Mouse (Mus musculus) layer of hippocampus, adult 11-12 months (tissue): ENCODE measurements at regions not wholly inside any gene's neighbourhood (a gene's known extent, or its start where the extent isn't known, plus 50 kb on each side); places are given as distances from the start of the nearest gene placed in this dataset.
A peak's percentile ranks its signal among the peaks of the same experiment; 100 is the strongest.
"Not testable (repeated sequence)": the region's sequence is repeated elsewhere in the genome, so short reads cannot be mapped to it uniquely, and the experiment has no call there.

Experiments used
- DNase-seq: peaks from one replicate; pipeline ENCODE4 v3.0.0; 2022; ENCODE audit warnings: low spot score

- not testable (repeated sequence) for DNase-seq
Measured at GRCm38 (mm10) chr2:16811401-16812281, 455.5 kb downstream of the Plxdc2 start.

GRCm38 (mm10) chr2:16820442-16820841, 464.3 kb downstream of the Plxdc2 start:
- no peak for DNase-seq

DNA sequence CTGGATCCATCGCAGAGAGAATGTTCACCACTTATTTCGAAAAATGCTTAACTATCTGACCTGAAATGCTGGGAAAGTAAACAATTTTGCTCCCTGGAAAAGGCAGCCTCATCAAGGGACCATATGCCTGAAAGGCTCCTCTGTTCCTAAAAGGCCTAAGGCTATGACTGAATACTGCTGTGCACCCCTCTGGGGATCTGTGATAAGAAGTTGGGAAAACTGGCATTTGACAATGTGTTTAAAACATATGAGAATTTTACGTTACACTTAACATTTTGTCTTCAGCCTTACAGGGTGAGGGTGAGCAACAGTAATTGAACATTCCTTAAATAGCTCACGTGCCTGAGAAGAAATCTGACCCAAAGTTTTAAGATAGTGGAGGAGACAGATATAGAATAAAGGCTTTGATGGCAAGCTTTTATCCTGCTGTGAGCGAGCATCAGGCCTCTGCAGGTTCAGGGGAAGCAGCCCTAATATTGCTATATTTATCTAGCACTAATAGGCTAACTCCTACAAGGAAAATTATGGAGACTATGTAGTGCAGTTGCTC, 468.7 kb downstream of the Plxdc2 start:
- DNase-seq, result no peak

DNA sequence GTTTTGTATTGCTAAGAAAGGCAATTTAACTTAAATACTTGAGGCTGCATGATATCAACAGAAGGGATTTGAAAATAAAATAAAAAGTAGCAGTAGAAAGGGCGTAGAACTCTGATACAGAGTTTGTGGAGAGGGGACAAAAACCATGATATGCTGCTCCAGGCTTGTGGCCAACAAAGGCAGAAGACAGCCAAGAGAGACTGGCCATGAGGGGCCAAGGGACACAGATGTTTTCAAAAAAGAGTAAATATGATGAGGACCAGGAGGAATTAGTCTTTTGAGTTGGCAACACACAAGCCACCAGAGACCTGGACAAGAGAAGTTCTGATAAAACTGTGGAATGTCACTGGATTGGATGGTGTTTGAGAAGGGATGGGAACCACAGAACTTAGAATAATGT, 471.2 kb downstream of the Plxdc2 start:
- DNase-seq, result no peak

GRCm38 (mm10) chr2:16835960-16836359, 479.9 kb downstream of the Plxdc2 start:
- no peak for DNase-seq

GRCm38 (mm10) chr2:16838718-16839117, 482.6 kb downstream of the Plxdc2 start:
- DNase-seq, result no peak

DNA sequence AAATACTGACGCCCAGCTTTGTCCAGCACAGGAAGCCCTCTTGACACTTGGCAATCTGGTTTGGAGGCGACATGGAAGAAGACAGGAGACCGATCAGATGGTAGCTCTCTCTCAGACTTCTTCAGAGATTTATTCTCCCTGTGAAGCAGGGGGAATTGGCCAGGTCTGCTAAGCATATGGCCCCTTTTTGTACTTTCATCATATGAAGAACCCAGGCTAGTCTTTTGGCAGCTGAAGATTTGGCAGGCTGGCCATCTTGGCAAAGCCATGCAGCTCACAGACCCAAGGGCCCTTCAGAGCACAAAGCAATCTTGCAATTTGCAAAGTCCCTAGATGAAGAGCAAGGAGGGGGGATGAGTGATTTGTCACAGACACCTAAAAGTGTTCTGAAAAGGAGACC, 493.8 kb downstream of the Plxdc2 start:
- DNase-seq, result peak; percentile 3

GRCm38 (mm10) chr2:16860056-16860455, 504.0 kb downstream of the Plxdc2 start:
- no peak for DNase-seq

DNA sequence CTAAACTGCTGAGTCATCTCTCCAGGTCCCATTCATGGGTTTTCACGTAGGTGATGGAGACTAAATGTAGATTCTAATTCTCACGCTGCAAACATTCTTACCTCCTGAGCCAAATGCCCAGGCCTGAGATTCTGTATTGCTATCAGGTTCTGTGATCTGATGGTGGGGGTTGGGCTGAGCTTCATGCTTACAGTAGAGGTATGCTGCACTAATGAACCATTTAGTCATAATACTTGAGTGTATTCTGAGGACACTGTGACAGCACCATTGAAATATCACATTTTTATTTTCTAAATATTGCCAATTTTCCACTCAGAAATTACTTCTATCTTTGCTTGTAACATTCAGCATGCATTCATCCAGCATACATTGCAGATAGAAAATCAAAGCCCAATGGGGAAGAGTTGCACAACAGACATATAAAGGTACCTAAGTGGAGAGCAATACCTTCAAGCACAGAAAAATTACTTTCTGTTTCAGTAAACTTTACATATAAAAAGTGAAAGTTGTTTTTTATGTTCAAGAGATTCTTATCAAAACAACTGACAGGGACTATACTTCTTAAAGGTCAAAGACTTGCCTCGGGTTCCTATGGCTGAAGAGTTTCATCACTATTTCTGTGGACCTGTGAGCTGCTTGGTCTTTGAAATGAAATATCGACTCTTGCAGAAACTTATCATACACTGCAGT, 510.2 kb downstream of the Plxdc2 start:
- DNase-seq, result no peak

GRCm38 (mm10) chr2:16892381-16892780, 536.3 kb downstream of the Plxdc2 start:
- not testable (repeated sequence) for DNase-seq

- DNase-seq, result no peak
Measured at GRCm38 (mm10) chr2:16909246-16910038, 553.3 kb downstream of the Plxdc2 start.

GRCm38 (mm10) chr2:16914633-16915032, 558.5 kb downstream of the Plxdc2 start:
- DNase-seq, result no peak

GRCm38 (mm10) chr2:16929974-16930373, 573.9 kb downstream of the Plxdc2 start:
- DNase-seq, result no peak

DNA sequence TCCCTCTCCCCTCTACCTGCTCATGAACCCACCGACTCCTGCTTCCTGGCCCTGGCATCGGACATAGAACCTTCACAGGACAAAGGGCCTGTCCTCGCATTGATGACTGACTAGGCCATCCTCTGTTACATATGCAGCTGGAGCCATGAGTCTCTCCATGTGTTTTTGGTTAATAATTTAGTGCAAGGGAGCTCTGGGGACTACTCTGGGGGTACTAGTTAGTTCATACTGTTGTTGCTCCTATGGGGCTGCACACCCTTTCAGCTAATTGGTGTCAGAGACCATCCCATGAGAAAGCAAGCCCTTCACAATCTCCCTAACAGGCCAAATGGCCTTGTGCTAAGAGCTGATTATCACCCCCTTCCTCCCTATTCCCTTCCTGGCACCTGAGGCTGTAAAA, 603.3 kb downstream of the Plxdc2 start:
- no peak for DNase-seq

DNA sequence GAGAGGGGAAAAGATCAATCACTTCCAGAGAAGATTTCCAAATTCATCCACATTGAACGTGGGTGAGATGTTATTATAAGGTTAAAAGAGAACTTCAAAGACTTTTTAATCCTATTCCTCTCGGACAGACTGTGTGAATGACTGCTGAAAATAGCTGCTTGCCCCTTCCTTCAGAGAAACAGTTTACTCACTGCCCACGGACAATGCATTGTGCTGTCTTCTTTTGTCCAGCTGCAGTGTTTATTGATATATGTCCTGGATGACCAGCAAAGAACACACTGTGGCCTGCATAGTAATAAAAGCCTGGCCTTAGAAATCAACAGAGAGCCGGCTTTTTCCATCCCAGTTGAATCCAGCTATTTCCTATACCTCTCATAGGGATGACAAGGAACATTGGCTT, 621.3 kb downstream of the Plxdc2 start:
- DNase-seq, result no peak

DNA sequence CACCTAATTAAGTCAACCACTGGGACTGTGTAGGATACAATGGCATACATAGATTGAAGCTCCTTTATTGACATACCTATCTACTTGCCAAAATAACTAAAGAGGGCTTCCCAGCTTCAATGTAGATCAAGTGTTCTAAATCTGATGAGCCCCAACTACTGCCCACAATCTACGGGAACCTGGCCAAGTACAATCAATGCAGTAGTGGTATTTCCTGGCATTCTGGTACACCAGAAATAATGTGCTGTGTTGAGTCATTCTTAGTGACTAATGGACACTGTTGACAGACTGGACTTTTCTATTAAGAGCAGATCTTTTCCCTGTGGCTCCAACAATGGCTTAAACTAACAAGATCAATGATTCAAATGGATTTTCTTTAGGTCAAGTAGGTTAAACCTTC, 626.7 kb downstream of the Plxdc2 start:
- no peak for DNase-seq

GRCm38 (mm10) chr2:16983583-16984221, 627.6 kb downstream of the Plxdc2 start:
- no peak for DNase-seq
